ENCODE assay signal across 8 mouse cellular contexts in the genomic region with DNA sequence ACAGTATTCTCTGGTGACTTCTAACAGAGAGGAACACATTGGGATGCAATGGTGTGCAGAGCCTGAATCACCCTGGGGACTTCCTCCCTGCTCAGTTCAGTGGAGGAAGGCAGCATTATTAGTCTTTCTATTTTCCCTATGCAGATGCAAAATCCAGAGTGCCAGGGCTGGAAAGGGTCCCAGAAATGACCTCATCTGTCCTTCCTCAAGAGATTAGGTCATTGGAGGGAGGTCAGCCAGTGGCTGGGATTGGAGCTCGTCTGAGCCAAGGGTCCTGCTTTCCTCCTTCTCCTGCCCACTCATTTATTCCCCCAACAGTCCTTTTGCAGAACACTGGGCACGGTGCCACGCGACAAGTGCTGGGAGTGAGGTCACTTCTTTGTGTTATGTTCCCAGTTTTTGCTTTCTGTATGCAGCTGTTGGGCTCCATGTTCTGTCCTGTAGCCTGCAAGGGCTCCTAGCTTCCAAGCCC. TPM values are rescaled to one million over a fixed set of nuclear protein-coding genes. Genes with fewer than 3 reads are reported as not detected.
DNase-seq lines count a peak whose midpoint lies in the region; ATAC-seq lines count a peak whose summit lies in the region.

No protein-coding gene starts in this region.

- 44% methylated on average over 4 of the region's 4 CpGs for WGBS in stomach, embryonic 15.5 days

- no peak overlapping the region for H3K9ac ChIP-seq in stomach, embryonic 15.5 days

- H3K4me1 ChIP-seq in stomach, embryonic 15.5 days, result no peaks in the 10 kb centered on the region

- no peaks in the 10 kb centered on the region for H3K9me3 ChIP-seq in stomach, embryonic 15.5 days

- no peak overlapping the region for H3K4me3 ChIP-seq in stomach, embryonic 15.5 days (replicated peaks)

- DNase-seq in retina, postnatal 1 day, result peak; percentile 92
- DNase-seq in retina, embryonic 14.5 days (ENCODE audit: low spot score), result no peak
- peak; percentile 62 to 81 for DNase-seq in frontal cortex, adult 2 months (ENCODE audit: extremely low spot score in 1 of 2, low spot score in 1 of 2)
- DNase-seq in heart, postnatal 14 days, result peak; percentile 89 to 95
- peak; percentile 85 for DNase-seq in layer of hippocampus, adult 8-10 months (ENCODE audit: low spot score in 2 of 2)
- peak; percentile 90 for DNase-seq in lung, postnatal 14 days

- H3K36me3 ChIP-seq in stomach, embryonic 15.5 days, result no peaks in the 10 kb centered on the region

- no peak overlapping the region for H3K4me2 ChIP-seq in stomach, embryonic 15.5 days

- intact Hi-C loops in heart, postnatal 14 days (cut with DNase I), result no loop called here

- no peaks in the 10 kb centered on the region for H3K27me3 ChIP-seq in stomach, embryonic 15.5 days (replicated peaks)

- ATAC-seq in stomach, embryonic 15.5 days (ENCODE audit: insufficient read depth, low FRiP score, low read depth), result peak; percentile 71; the same call in 1 of the 2 replicates
- no peak for ATAC-seq in activated CD4-positive, CD25-positive, alpha-beta regulatory T cell, adult 4 months

- 0 out of 2 replicates have a peak overlapping the region, but pooled peaks have one; percentile 58 for H3K27ac ChIP-seq in stomach, embryonic 15.5 days

RNA-seq across cellular contexts. Expression of gene Vash1, which starts 25.9 kb away (rescaled TPM):
- 21.3 and 22.4 TPM in 2 replicates for polyA plus RNA-seq in frontal cortex, adult 2 months (2012; rRNA removed)
- 10 to 100 TPM; 23.4 to 32.5 TPM for total RNA-seq in heart, postnatal 14 days (2021)
- total RNA-seq in layer of hippocampus, adult 8-10 months (2022), result 10 to 100 TPM; 32.8 to 42.2 (median 37.2) TPM
- 8.7 and 9.7 TPM in 2 replicates for polyA plus RNA-seq in stomach, embryonic 15.5 days (2015; fragmentation: Nextera tagmentation; extraction: Ambion mirVana)
- polyA plus RNA-seq in activated CD4-positive, CD25-positive, alpha-beta regulatory T cell, adult 4 months (2017; shearing (Covaris generic)), result under 1 TPM in 1 of 2 experiments, not detected in 1; 0.17 TPM
